Mouse (Mus musculus): ENCODE data around the gene Cryzl1. TPM values are rescaled to one million over a fixed set of nuclear protein-coding genes. Genes with fewer than 3 reads are reported as not detected.

Gene Cryzl1
- polyA plus RNA-seq, 1 experiment: 16.7 TPM

DNA sequence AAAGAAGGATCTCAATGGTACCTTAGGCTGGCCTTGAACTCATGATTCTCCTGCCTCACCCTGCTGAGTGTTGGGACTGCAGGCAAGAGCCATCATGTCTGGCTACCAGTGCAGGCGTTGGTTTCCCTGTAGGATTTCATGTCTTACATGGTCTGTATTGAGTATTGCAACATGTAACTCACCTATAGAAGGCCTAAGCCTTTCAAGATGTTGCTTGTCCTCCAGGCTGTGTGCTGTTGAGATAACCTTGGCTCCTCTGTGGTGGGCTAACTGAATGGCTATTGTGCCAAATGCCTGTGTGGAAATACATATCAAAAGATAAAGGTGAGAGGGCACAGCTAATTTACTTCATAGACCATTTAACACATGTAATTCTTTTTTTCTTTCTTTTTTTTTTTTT lies 29.8 kb downstream of the Cryzl1 start:
- H3K36me3 ChIP-seq (ENCODE audit: control insufficient read depth, insufficient read depth): peaks cover 20% of the 10 kb centered on the region
- H3K27me3 ChIP-seq (ENCODE audit: control insufficient read depth, insufficient read depth, insufficient read length): no peaks in the 10 kb centered on the region
- no peak overlapping the region for H3ac ChIP-seq (ENCODE audit: control insufficient read depth, insufficient read length, low read depth)
- TF ChIP-seq USF1 (IDR thresholded peaks at IDR 0.05; ENCODE audit: low read depth): no peak
- no peak for TF ChIP-seq CEBPB (IDR thresholded peaks at IDR 0.05; ENCODE audit: low read depth)
- no peak for TF ChIP-seq FOSL1 (IDR thresholded peaks at IDR 0.05; ENCODE audit: insufficient read depth, low read length, poor library complexity, severe bottlenecking)
- TF ChIP-seq MAX (IDR thresholded peaks at IDR 0.05): no peak
- H3K79me2 ChIP-seq (ENCODE audit: control insufficient read depth, insufficient read depth): no peaks in the 10 kb centered on the region
- H3K79me3 ChIP-seq (ENCODE audit: low read depth): no peaks in the 10 kb centered on the region
- H3K4me3 ChIP-seq (ENCODE audit: insufficient read depth, poor library complexity, severe bottlenecking): no peak overlapping the region

DNA sequence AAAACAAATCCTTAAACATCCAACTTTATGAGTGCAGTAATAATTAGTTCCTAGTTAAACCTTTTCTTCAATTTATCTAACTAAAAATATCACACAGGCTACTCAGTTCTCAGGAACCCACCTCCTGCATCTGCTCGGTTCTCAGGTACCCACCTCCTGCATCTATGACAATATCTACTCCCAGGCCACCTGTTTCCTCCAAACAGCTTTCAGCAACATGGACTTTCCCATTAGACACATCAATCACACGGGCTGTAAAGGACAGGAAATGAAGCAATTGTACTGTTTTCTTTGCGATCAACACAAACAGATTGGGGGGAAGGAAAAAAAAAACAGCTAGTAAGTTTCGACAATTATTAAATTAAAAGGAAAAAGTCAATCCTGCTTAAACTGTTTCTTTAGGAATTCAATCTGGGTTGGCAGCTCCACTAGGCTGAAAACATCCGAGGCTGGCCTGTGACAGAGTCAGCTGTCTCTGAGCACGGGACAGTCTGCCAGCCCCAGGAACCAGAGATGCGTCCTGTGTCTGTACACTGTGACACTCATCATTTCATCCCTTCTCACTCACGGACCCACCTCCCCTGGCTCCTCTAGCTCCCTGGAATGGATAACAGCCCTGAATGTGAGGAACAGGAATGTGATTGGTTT lies 33.5 kb downstream of the Cryzl1 start:
- no peak for TF ChIP-seq MAX (IDR thresholded peaks at IDR 0.05)
- no peak for TF ChIP-seq FOSL1 (IDR thresholded peaks at IDR 0.05; ENCODE audit: insufficient read depth, low read length, poor library complexity, severe bottlenecking)
- no peak for TF ChIP-seq CTCF (IDR thresholded peaks at IDR 0.05; ENCODE audit: control insufficient read depth, insufficient read depth, insufficient read length)
- no peak for TF ChIP-seq MYOG (IDR thresholded peaks at IDR 0.05; ENCODE audit: control insufficient read depth, extremely low read depth, insufficient read length)
- TF ChIP-seq MYOD1 (IDR thresholded peaks at IDR 0.05; ENCODE audit: control insufficient read depth, insufficient read length, low read depth): no peak
- no peak for TF ChIP-seq USF1 (IDR thresholded peaks at IDR 0.05; ENCODE audit: low read depth)
- no peak for TF ChIP-seq CEBPB (IDR thresholded peaks at IDR 0.05; ENCODE audit: low read depth)
- H3ac ChIP-seq (ENCODE audit: control insufficient read depth, insufficient read length, low read depth): no peak overlapping the region
- H3K36me3 ChIP-seq (ENCODE audit: control insufficient read depth, insufficient read depth): peaks cover 18% of the 10 kb centered on the region
- no peaks in the 10 kb centered on the region for H3K79me2 ChIP-seq (ENCODE audit: control insufficient read depth, insufficient read depth)
- no peaks in the 10 kb centered on the region for H3K27me3 ChIP-seq (ENCODE audit: control insufficient read depth, insufficient read depth, insufficient read length)
- no peak overlapping the region for H3K4me3 ChIP-seq (ENCODE audit: insufficient read depth, poor library complexity, severe bottlenecking)
- H3K79me3 ChIP-seq (ENCODE audit: low read depth): no peaks in the 10 kb centered on the region

DNA sequence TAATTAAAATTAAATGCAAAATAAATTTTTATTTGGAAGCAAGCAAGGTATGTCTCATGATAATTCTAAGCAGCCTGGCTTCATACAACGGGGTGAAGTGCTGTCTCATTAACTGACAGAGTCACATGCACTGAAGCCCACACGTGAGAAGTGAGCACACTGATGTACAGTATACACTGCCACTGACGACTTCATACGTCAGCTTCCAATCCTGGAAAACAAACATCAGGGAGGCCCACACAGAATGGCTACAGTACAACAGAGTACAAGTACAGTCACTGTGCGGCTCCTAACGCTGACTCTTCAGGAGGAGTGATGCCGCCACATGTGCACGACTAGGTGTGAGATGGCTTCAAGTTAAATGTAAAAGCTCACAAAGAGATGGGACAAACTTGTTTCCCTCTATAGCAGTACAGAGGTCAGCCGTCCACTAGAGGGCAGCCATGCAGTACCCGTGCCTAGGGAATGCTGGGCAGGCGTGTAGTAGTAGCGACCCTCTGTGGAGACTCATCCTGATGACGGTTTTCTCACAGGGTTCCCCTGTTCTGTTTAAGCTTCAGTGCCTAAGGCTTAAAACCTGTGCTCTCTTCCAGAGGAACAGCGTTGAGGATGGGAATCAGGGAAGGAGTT lies 34.2 kb downstream of the Cryzl1 start:
- H3K27me3 ChIP-seq (ENCODE audit: control insufficient read depth, insufficient read depth, insufficient read length): no peaks in the 10 kb centered on the region
- H3ac ChIP-seq (ENCODE audit: control insufficient read depth, insufficient read length, low read depth): no peak overlapping the region
- no peak overlapping the region for H3K4me3 ChIP-seq (ENCODE audit: insufficient read depth, poor library complexity, severe bottlenecking)
- no peaks in the 10 kb centered on the region for H3K79me2 ChIP-seq (ENCODE audit: control insufficient read depth, insufficient read depth)
- TF ChIP-seq USF1 (IDR thresholded peaks at IDR 0.05; ENCODE audit: low read depth) (no peak), CTCF (IDR thresholded peaks at IDR 0.05; ENCODE audit: control insufficient read depth, insufficient read depth, insufficient read length) (peak; percentile 88)
- H3K79me3 ChIP-seq (ENCODE audit: low read depth): no peaks in the 10 kb centered on the region
- H3K36me3 ChIP-seq (ENCODE audit: control insufficient read depth, insufficient read depth): peaks cover 15% of the 10 kb centered on the region

DNA sequence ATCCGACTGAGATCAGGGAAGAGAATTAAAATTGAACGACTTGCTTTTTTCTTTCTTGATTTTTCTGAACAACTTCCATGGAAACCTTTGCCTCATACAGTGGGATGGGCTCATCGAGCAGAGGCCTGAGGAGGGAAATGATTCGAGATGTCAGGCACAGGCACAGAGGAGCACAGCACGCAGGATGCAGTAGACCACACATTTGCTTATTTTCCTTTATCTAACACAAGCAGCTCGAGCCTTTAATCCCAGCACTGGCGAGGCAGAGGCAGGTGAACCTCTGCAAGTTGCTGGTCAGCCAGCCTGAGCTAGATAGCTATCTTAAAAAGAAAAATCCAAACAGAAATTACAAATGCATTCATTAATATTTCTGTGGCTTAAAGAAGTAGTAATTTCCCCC lies 39.0 kb downstream of the Cryzl1 start:
- H3K4me3 ChIP-seq (ENCODE audit: insufficient read depth, poor library complexity, severe bottlenecking): peak overlapping the region; percentile 14
- TF ChIP-seq MYOD1 (IDR thresholded peaks at IDR 0.05; ENCODE audit: control insufficient read depth, insufficient read length, low read depth) (no peak), CEBPB (IDR thresholded peaks at IDR 0.05; ENCODE audit: low read depth) (no peak), MYOG (IDR thresholded peaks at IDR 0.05; ENCODE audit: control insufficient read depth, extremely low read depth, insufficient read length) (no peak), MAX (IDR thresholded peaks at IDR 0.05) (no peak), USF1 (IDR thresholded peaks at IDR 0.05; ENCODE audit: low read depth) (no peak), CTCF (IDR thresholded peaks at IDR 0.05; ENCODE audit: control insufficient read depth, insufficient read depth, insufficient read length) (no peak)
- peaks cover 14% of the 10 kb centered on the region for H3K36me3 ChIP-seq (ENCODE audit: control insufficient read depth, insufficient read depth)
- peaks cover 2% of the 10 kb centered on the region for H3K79me3 ChIP-seq (ENCODE audit: low read depth)
- no peaks in the 10 kb centered on the region for H3K27me3 ChIP-seq (ENCODE audit: control insufficient read depth, insufficient read depth, insufficient read length)
- peaks cover 14% of the 10 kb centered on the region for H3K79me2 ChIP-seq (ENCODE audit: control insufficient read depth, insufficient read depth)
- H3ac ChIP-seq (ENCODE audit: control insufficient read depth, insufficient read length, low read depth): peak overlapping the region; percentile 37

DNA sequence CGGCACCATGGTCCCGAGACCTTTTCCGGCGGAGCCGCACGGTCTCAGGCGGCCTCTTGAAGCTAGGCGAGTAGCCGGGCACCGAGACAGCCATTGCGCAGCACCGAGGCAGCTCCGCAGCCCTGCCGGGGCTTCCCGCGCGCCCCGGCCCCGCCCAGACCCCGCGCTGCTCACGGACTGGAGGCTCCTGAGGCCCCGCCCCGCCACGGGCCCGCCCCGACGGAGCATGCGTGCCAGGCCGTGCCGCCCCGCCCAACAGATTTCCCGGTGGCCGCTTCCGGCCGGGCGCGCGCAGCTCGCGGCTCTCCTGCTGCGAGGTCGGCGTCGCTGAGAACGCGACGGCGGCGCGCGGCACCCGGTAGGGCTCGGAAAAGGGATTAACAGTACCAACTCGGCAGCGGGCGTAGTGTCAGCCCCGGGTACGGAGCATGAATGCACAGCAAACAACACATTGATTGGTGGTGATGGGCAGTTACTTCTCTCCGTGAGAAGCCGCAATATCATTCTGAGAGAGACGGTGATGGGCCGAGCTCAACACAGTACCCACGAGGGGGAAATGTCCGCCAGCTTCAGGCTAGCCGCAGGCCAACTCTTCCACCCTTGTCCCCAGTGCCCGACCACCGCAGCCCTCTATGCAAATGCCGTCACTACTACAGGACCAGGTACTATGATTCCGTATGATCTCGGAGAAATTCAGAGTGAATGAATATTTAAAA lies 40.0 kb downstream of the Cryzl1 start, which contains the start of gene Donson:
Gene Donson (minus strand): TSS at position 152 of the 716 bp plus-strand sequence.
- peak within 1 kb of the TSS; percentile 92 for H3ac ChIP-seq (ENCODE audit: control insufficient read depth, insufficient read length, low read depth)

More for the DNA sequence above, 40.0 kb downstream of the Cryzl1 start, which contains the start of gene Donson:
- no peak for TF ChIP-seq FOSL1 (IDR thresholded peaks at IDR 0.05; ENCODE audit: insufficient read depth, low read length, poor library complexity, severe bottlenecking)
- peak; percentile 49 for TF ChIP-seq MAX (IDR thresholded peaks at IDR 0.05)
- Histone ChIP-seq H3K36me3 (ENCODE audit: control insufficient read depth, insufficient read depth) (peaks cover 15% of the 10 kb centered on the region), H3K79me3 (ENCODE audit: low read depth) (peaks cover 2% of the 10 kb centered on the region), H3K79me2 (ENCODE audit: control insufficient read depth, insufficient read depth) (peaks cover 14% of the 10 kb centered on the region), H3K4me3 (ENCODE audit: insufficient read depth, poor library complexity, severe bottlenecking) (peak within 1 kb of the TSS; percentile 68), H3K27me3 (ENCODE audit: control insufficient read depth, insufficient read depth, insufficient read length) (no peaks in the 10 kb centered on the region)

All from C2C12 (cell line).